Mouse (Mus musculus): ENCODE measurements around the gene Usp8.

Gene Usp8

GRCm38 (mm10) chr2:126735339-126736073 is 28.4 kb downstream of the Usp8 start:
- intact Hi-C loops (cut with DNase I), result no loop called here

GRCm38 (mm10) chr2:126740314-126740713 is 33.2 kb downstream of the Usp8 start:
- intact Hi-C loops (cut with DNase I), result loop anchor here (10.0 kb wide), 1 partner anchor 164 kb away; no protein-coding TSS in a partner anchor

GRCm38 (mm10) chr2:126743389-126743788 is 36.3 kb downstream of the Usp8 start:
- intact Hi-C loops (cut with DNase I), result loop anchor here (10.0 kb wide), 1 partner anchor 161 kb away; no protein-coding TSS in a partner anchor

GRCm38 (mm10) chr2:126755664-126756063 is 48.5 kb downstream of the Usp8 start:
- intact Hi-C loops (cut with DNase I), result loop anchor here (5.0 kb wide), 1 partner anchor 42 kb away; no protein-coding TSS in a partner anchor

- intact Hi-C loops (cut with DNase I), result loop anchor here (5.0 kb wide), 1 partner anchor 38 kb away; no protein-coding TSS in a partner anchor
These were observed 52.2 kb downstream of the Usp8 start for GRCm38 (mm10) chr2:126759351-126759750.

GRCm38 (mm10) chr2:126765867-126766582 is 58.9 kb downstream of the Usp8 start:
- intact Hi-C loops (cut with DNase I), result no loop called here

GRCm38 (mm10) chr2:126767599-126767998 is 60.5 kb downstream of the Usp8 start:
- intact Hi-C loops (cut with DNase I), result no loop called here

- intact Hi-C loops (cut with DNase I), result no loop called here
These were observed 61.1 kb downstream of the Usp8 start for GRCm38 (mm10) chr2:126768194-126768593.

- intact Hi-C loops (cut with DNase I), result no loop called here
These were observed 62.5 kb downstream of the Usp8 start for GRCm38 (mm10) chr2:126769431-126770181.

- intact Hi-C loops (cut with DNase I), result no loop called here
These were observed 65.1 kb downstream of the Usp8 start for GRCm38 (mm10) chr2:126772217-126772616.

GRCm38 (mm10) chr2:126775951-126776350 is 68.8 kb downstream of the Usp8 start:
- intact Hi-C loops (cut with DNase I), result no loop called here

GRCm38 (mm10) chr2:126776416-126776815 is 69.3 kb downstream of the Usp8 start:
- intact Hi-C loops (cut with DNase I), result no loop called here

- intact Hi-C loops (cut with DNase I), result no loop called here
These were observed 71.7 kb downstream of the Usp8 start for GRCm38 (mm10) chr2:126778806-126779205.

- intact Hi-C loops (cut with DNase I), result no loop called here
These were observed 73.2 kb downstream of the Usp8 start for GRCm38 (mm10) chr2:126780286-126780685.

GRCm38 (mm10) chr2:126781478-126781877 is 74.3 kb downstream of the Usp8 start:
- intact Hi-C loops (cut with DNase I), result no loop called here

GRCm38 (mm10) chr2:126782433-126782832 is 75.3 kb downstream of the Usp8 start:
- intact Hi-C loops (cut with DNase I), result loop anchor here (2.0 kb wide), 1 partner anchor 184 kb away; no protein-coding TSS in a partner anchor

- intact Hi-C loops (cut with DNase I), result loop anchor here (2.0 kb wide), 1 partner anchor 185 kb away; no protein-coding TSS in a partner anchor
These were observed 76.2 kb downstream of the Usp8 start, which contains the start of gene Usp50 for GRCm38 (mm10) chr2:126783370-126783769. Gene Usp50 (minus strand): TSS chr2:126783470.

- intact Hi-C loops (cut with DNase I), result no loop called here
These were observed 80.7 kb downstream of the Usp8 start for GRCm38 (mm10) chr2:126787721-126788342.

GRCm38 (mm10) chr2:126792611-126793010 is 85.5 kb downstream of the Usp8 start:
- intact Hi-C loops (cut with DNase I), result no loop called here

GRCm38 (mm10) chr2:126795708-126796107 is 88.6 kb downstream of the Usp8 start:
- intact Hi-C loops (cut with DNase I), result loop anchor here (5.0 kb wide), 1 partner anchor 38 kb away; no protein-coding TSS in a partner anchor

GRCm38 (mm10) chr2:126798455-126798854 is 91.3 kb downstream of the Usp8 start:
- intact Hi-C loops (cut with DNase I), result loop anchor here (5.0 kb wide), 1 partner anchor 41 kb away; no protein-coding TSS in a partner anchor
